Mouse (Mus musculus): ENCODE measurements around the gene Rragd.

- TF ChIP-seq CTCF (IDR thresholded peaks at IDR 0.05; ENCODE audit: low read depth, low read length), result no peak
- TF ChIP-seq POLR2A (IDR thresholded peaks at IDR 0.05; ENCODE audit: borderline replicate concordance, low read depth, low read length), result no peak
Measured at GRCm38 (mm10) chr4:32947631-32948030, 35.2 kb upstream of the Rragd start.
